Mouse (Mus musculus) cortical plate, adult 2 months (tissue): ENCODE results near the gene Ubc. TPM values are rescaled to one million over a fixed set of nuclear protein-coding genes. Genes with fewer than 3 reads are reported as not detected.

Experiments used
- H3K27ac ChIP-seq: fragments of 200-500 bp; 2 replicates; pipeline ENCODE4 v1.5.1; 2012; ENCODE audit warnings: low read length, control low read depth, inconsistent platforms; ENCODE audit not compliant: insufficient read depth
- H3K4me1 ChIP-seq: fragments of 200-500 bp; 2 replicates; pipeline ENCODE4 v1.6.1; 2011; ENCODE audit warnings: low read length; ENCODE audit not compliant: control insufficient read depth, insufficient read depth
- H3K4me3 ChIP-seq: fragments of 200-500 bp; 2 replicates; pipeline ENCODE4 v1.5.1; 2011; ENCODE audit warnings: mild to moderate bottlenecking, low read length, control low read depth; ENCODE audit not compliant: insufficient read depth
- CTCF ChIP-seq: fragments of 200-500 bp; IDR thresholded peaks from 2 replicates; pipeline ENCODE4 v1.5.1; 2011; ENCODE audit warnings: mild to moderate bottlenecking, control low read depth, low read length; ENCODE audit not compliant: insufficient read depth; ENCODE audit errors: extremely low read depth
- POLR2A ChIP-seq: fragments of 200-500 bp; IDR thresholded peaks from 2 replicates; pipeline ENCODE4 v1.6.1; 2011; ENCODE audit warnings: mild to moderate bottlenecking, low read length, control low read depth; ENCODE audit not compliant: insufficient read depth; ENCODE audit errors: extremely low read depth
- polyA plus RNA-seq: library from polyadenylated mRNA; depleted of rRNA; stranded (reverse); fragments of >200 nt; gene quantifications from 2 replicates; pipeline ENCODE4 v1.2.3, GENCODE M21; 2012

The Ubc gene
- polyA plus RNA-seq, 1 experiment = 769 TPM

GRCm38 (mm10) chr5:125364851-125365429, 25.1 kb downstream of the Ubc start:
- Histone ChIP-seq H3K4me3 (no peak overlapping the region), H3K27ac (no peak overlapping the region), H3K4me1 (no peaks in the 10 kb centered on the region)
- TF ChIP-seq POLR2A (no peak), CTCF (no peak)

GRCm38 (mm10) chr5:125363894-125364293, 26.1 kb downstream of the Ubc start:
- H3K4me1 ChIP-seq = no peaks in the 10 kb centered on the region
- no peak overlapping the region for H3K4me3 ChIP-seq
- TF ChIP-seq POLR2A (no peak), CTCF (no peak)
- no peak overlapping the region for H3K27ac ChIP-seq

GRCm38 (mm10) chr5:125360981-125361510, 29.0 kb downstream of the Ubc start:
- H3K4me1 ChIP-seq = no peaks in the 10 kb centered on the region
- no peak overlapping the region for H3K27ac ChIP-seq
- TF ChIP-seq POLR2A (no peak), CTCF (no peak)
- no peak overlapping the region for H3K4me3 ChIP-seq

- Histone ChIP-seq H3K27ac (no peak overlapping the region), H3K4me3 (no peak overlapping the region), H3K4me1 (no peaks in the 10 kb centered on the region)
- TF ChIP-seq CTCF (no peak), POLR2A (no peak)
Measured at GRCm38 (mm10) chr5:125360566-125360965, 29.4 kb downstream of the Ubc start.

- TF ChIP-seq CTCF (no peak), POLR2A (no peak)
- Histone ChIP-seq H3K4me3 (no peak overlapping the region), H3K27ac (no peak overlapping the region), H3K4me1 (no peaks in the 10 kb centered on the region)
Measured at GRCm38 (mm10) chr5:125358270-125358608, 31.8 kb downstream of the Ubc start.

GRCm38 (mm10) chr5:125357543-125358269, 32.3 kb downstream of the Ubc start:
- TF ChIP-seq CTCF (no peak), POLR2A (no peak)
- no peaks in the 10 kb centered on the region for H3K4me1 ChIP-seq
- no peak overlapping the region for H3K27ac ChIP-seq
- no peak overlapping the region for H3K4me3 ChIP-seq

- H3K27ac ChIP-seq = no peak overlapping the region
- TF ChIP-seq POLR2A = no peak
- H3K4me3 ChIP-seq = no peak overlapping the region
- no peaks in the 10 kb centered on the region for H3K4me1 ChIP-seq
Measured at GRCm38 (mm10) chr5:125355650-125356049, 34.4 kb downstream of the Ubc start.

GRCm38 (mm10) chr5:125354885-125355492, 35.0 kb downstream of the Ubc start:
- no peak for TF ChIP-seq POLR2A
- TF ChIP-seq CTCF = no peak
- H3K4me1 ChIP-seq = no peaks in the 10 kb centered on the region
- no peak overlapping the region for H3K4me3 ChIP-seq
- no peak overlapping the region for H3K27ac ChIP-seq

- TF ChIP-seq CTCF (no peak), POLR2A (no peak)
- H3K27ac ChIP-seq = no peak overlapping the region
Measured at GRCm38 (mm10) chr5:125352781-125353294, 37.2 kb downstream of the Ubc start.

More at GRCm38 (mm10) chr5:125352781-125353294, 37.2 kb downstream of the Ubc start:
- Histone ChIP-seq H3K4me3 (no peak overlapping the region), H3K4me1 (no peaks in the 10 kb centered on the region; the same call in 1 of the 2 replicates)
